Mouse (Mus musculus) kidney, adult 2 months (tissue): ENCODE measurements around the gene Insrr.

Experiments used
- CTCF ChIP-seq: fragments of 200-500 bp; conservative IDR thresholded peaks from 2 replicates; pipeline ENCODE4 v1.5.1; 2011; ENCODE audit warnings: low read depth, mild to moderate bottlenecking, control low read depth, low read length, moderate library complexity, mixed read lengths; ENCODE audit not compliant: insufficient read depth, insufficient read length
- POLR2A ChIP-seq: fragments of 200-500 bp; IDR thresholded peaks from one replicate; pipeline ENCODE4 v1.6.1; 2011; ENCODE audit warnings: low read depth, low read length, control low read depth

- no peak for TF ChIP-seq POLR2A
- TF ChIP-seq CTCF = no peak
Measured at GRCm38 (mm10) chr3:87769506-87769905, 27.2 kb upstream of the Insrr start.
